Mouse (Mus musculus) spleen, adult 2 months (tissue): ENCODE results near the gene Dph1. TPM values are rescaled to one million over a fixed set of nuclear protein-coding genes. Genes with fewer than 3 reads are reported as not detected.

ENCODE experiments used
- DNase-seq, 2 experiments: peaks; one replicate each; pipeline versions ENCODE4 v3.0.0 to v3.0.0-alpha.2; 2012 to 2021; ENCODE audit warnings: low spot score in 2 of 2, low read depth in 1 of 2
- H3K27ac ChIP-seq: fragments of 200-500 bp; 2 replicates; pipeline ENCODE4 v1.5.1; 2012; ENCODE audit warnings: low read length, inconsistent platforms; ENCODE audit not compliant: insufficient read depth
- H3K27me3 ChIP-seq: fragments of 200-500 bp; 2 replicates; pipeline ENCODE4 v1.6.1; 2012; ENCODE audit warnings: mild to moderate bottlenecking, moderate library complexity, low read length, inconsistent platforms; ENCODE audit not compliant: control insufficient read depth, insufficient read depth
- H3K36me3 ChIP-seq: fragments of 200-500 bp; 2 replicates; pipeline ENCODE4 v1.6.1; 2012; ENCODE audit warnings: mild to moderate bottlenecking, low read length, inconsistent platforms; ENCODE audit not compliant: control insufficient read depth, insufficient read depth
- H3K4me1 ChIP-seq: fragments of 200-500 bp; 2 replicates; pipeline ENCODE4 v1.6.1; 2011; ENCODE audit warnings: inconsistent platforms; ENCODE audit not compliant: control insufficient read depth, insufficient read depth, insufficient read length
- H3K4me3 ChIP-seq: fragments of 200-500 bp; 2 replicates; pipeline ENCODE4 v1.5.1; 2011; ENCODE audit warnings: mild to moderate bottlenecking, inconsistent platforms; ENCODE audit not compliant: insufficient read depth, insufficient read length; ENCODE audit errors: extremely low read depth
- CTCF ChIP-seq: fragments of 200-500 bp; IDR thresholded peaks from 2 replicates; pipeline ENCODE4 v1.5.1; 2011; ENCODE audit warnings: mild to moderate bottlenecking, inconsistent platforms; ENCODE audit not compliant: insufficient read depth, insufficient read length, insufficient replicate concordance; ENCODE audit errors: extremely low read depth
- POLR2A ChIP-seq: fragments of 200-500 bp; IDR thresholded peaks from 2 replicates; pipeline ENCODE4 v1.6.1; 2011; ENCODE audit warnings: low read depth, low read length, inconsistent platforms
- WGBS: fragments of 180-500 bp; shearing (Covaris S2); methylation state at CpG from one replicate; pipeline ENCODE4 v1.1.7; 2018; 5-methylcytosine and 5-hydroxymethylcytosine counted together
- polyA plus RNA-seq: library from polyadenylated mRNA; depleted of rRNA; stranded (reverse); fragments of >200 nt; gene quantifications from 2 replicates; pipeline ENCODE4 v1.2.3, GENCODE M21; 2012; rRNA removed

The Dph1 gene
- 29.2 and 33.3 TPM in 2 replicates for polyA plus RNA-seq

GRCm38 (mm10) chr11:75190905-75191441, at the start of gene Dph1:
TSS of gene Dph1 (minus strand) at chr11:75191241.
- Histone ChIP-seq H3K27ac (peak within 1 kb of the TSS; percentile 48; the same call in 1 of the 2 replicates), H3K27me3 (peaks cover 13% of the 10 kb centered on the region), H3K4me1 (peaks cover 13% of the 10 kb centered on the region), H3K4me3 (peak within 1 kb of the TSS; percentile 96), H3K36me3 (no peaks in the 10 kb centered on the region)
- no peak for TF ChIP-seq POLR2A
- no peak for TF ChIP-seq CTCF
- 80% methylated on average over 5 of the region's 5 CpGs for WGBS
- DNase-seq, result no peak

- Histone ChIP-seq H3K27me3 (no peaks in the 10 kb centered on the region), H3K36me3 (no peaks in the 10 kb centered on the region), H3K4me1 (peaks cover 10% of the 10 kb centered on the region; the same call in 1 of the 2 replicates), H3K27ac (no peak overlapping the region), H3K4me3 (no peak overlapping the region)
- DNase-seq, result no peak
- WGBS, result 56% methylated on average over 13 of the region's 13 CpGs
- TF ChIP-seq POLR2A (no peak), CTCF (no peak)
Observed at GRCm38 (mm10) chr11:75240158-75240934, 49.3 kb upstream of the Dph1 start.

GRCm38 (mm10) chr11:75234745-75235144, 43.7 kb upstream of the Dph1 start:
- TF ChIP-seq CTCF (no peak), POLR2A (no peak)
- Histone ChIP-seq H3K36me3 (no peaks in the 10 kb centered on the region), H3K27me3 (no peaks in the 10 kb centered on the region), H3K4me3 (no peak overlapping the region), H3K27ac (no peak overlapping the region), H3K4me1 (peaks cover 3% of the 10 kb centered on the region; the same call in 1 of the 2 replicates)
- 45% methylated on average over 16 of the region's 16 CpGs for WGBS
- DNase-seq, result no peak

GRCm38 (mm10) chr11:75232434-75232833, 41.4 kb upstream of the Dph1 start:
- TF ChIP-seq CTCF, result no peak
- TF ChIP-seq POLR2A, result no peak
- DNase-seq, result no peak
- 85% methylated on average over 4 of the region's 4 CpGs for WGBS
- Histone ChIP-seq H3K36me3 (no peaks in the 10 kb centered on the region), H3K4me1 (peaks cover 3% of the 10 kb centered on the region; the same call in 1 of the 2 replicates), H3K27ac (no peak overlapping the region), H3K4me3 (no peak overlapping the region), H3K27me3 (no peaks in the 10 kb centered on the region)

- 18% methylated on average over 7 of the region's 7 CpGs for WGBS
Observed at GRCm38 (mm10) chr11:75231756-75232155, 40.7 kb upstream of the Dph1 start.

GRCm38 (mm10) chr11:75230272-75230760, 39.3 kb upstream of the Dph1 start:
- no peak overlapping the region for H3K27ac ChIP-seq
- TF ChIP-seq POLR2A (no peak), CTCF (no peak)
- no peaks in the 10 kb centered on the region for H3K27me3 ChIP-seq
- WGBS, result 84% methylated on average over 6 of the region's 6 CpGs
- no peaks in the 10 kb centered on the region for H3K36me3 ChIP-seq
- DNase-seq, result no peak
- H3K4me1 ChIP-seq, result peaks cover 3% of the 10 kb centered on the region; the same call in 1 of the 2 replicates
- no peak overlapping the region for H3K4me3 ChIP-seq

More at GRCm38 (mm10) chr11:75231756-75232155, 40.7 kb upstream of the Dph1 start:
- peaks cover 3% of the 10 kb centered on the region; the same call in 1 of the 2 replicates for H3K4me1 ChIP-seq
- H3K4me3 ChIP-seq, result no peak overlapping the region
- H3K36me3 ChIP-seq, result no peaks in the 10 kb centered on the region
- DNase-seq, result peak; percentile 17 to 37
- H3K27ac ChIP-seq, result no peak overlapping the region
- H3K27me3 ChIP-seq, result no peaks in the 10 kb centered on the region
- TF ChIP-seq CTCF, result peak; percentile 65; the same call in 1 of the 2 replicates
- TF ChIP-seq POLR2A, result no peak
